Mouse (Mus musculus): ENCODE data around the gene Kif26b.

- no peak for TF ChIP-seq CTCF (IDR thresholded peaks at IDR 0.05; ENCODE audit: low read depth, low read length)
- TF ChIP-seq GATA1 (IDR thresholded peaks at IDR 0.05; ENCODE audit: borderline replicate concordance, low read length), result no peak
- no peak for TF ChIP-seq TAL1 (conservative IDR thresholded peaks at IDR 0.05; ENCODE audit: low read depth, low read length)
Measured at GRCm38 (mm10) chr1:178716411-178716810, 187.5 kb downstream of the Kif26b start.

All from G1E (cell line).